Comparison of ENCODE assay signal across 10 mouse cellular contexts in genomic region chr13:63032958-63033357, GRCm38 (mm10).
DNase-seq lines count a peak whose midpoint lies in the region; ATAC-seq lines count a peak whose summit lies in the region.
"Had no signal": no experiment of that assay in that cellular context is flagged by ENCODE, and none has a peak within 500 bp of the region (broad histone marks: within the 10 kb centered on the region; RNA-seq: fewer than 3 reads in every experiment).

No protein-coding gene starts in this region.

- H3K36me3 ChIP-seq in embryonic facial prominence, embryonic 13.5 days, result no peaks in the 10 kb centered on the region
- no peaks in the 10 kb centered on the region for H3K36me3 ChIP-seq in embryonic facial prominence, embryonic 10.5 days (replicated peaks)
- H3K36me3 ChIP-seq in limb, embryonic 12.5 days, result no peaks in the 10 kb centered on the region
- no peaks in the 10 kb centered on the region for H3K36me3 ChIP-seq in limb, embryonic 10.5 days
- H3K36me3 ChIP-seq in embryonic facial prominence, embryonic 15.5 days, result no peaks in the 10 kb centered on the region
- no peaks in the 10 kb centered on the region for H3K36me3 ChIP-seq in limb, embryonic 13.5 days

- no peaks in the 10 kb centered on the region for H3K9me3 ChIP-seq in embryonic facial prominence, embryonic 13.5 days
- H3K9me3 ChIP-seq in embryonic facial prominence, embryonic 10.5 days, result no peaks in the 10 kb centered on the region
- H3K9me3 ChIP-seq in limb, embryonic 12.5 days, result no peaks in the 10 kb centered on the region
- no peaks in the 10 kb centered on the region for H3K9me3 ChIP-seq in limb, embryonic 10.5 days (replicated peaks)
- no peaks in the 10 kb centered on the region for H3K9me3 ChIP-seq in embryonic facial prominence, embryonic 15.5 days (replicated peaks)
- H3K9me3 ChIP-seq in limb, embryonic 13.5 days, result no peaks in the 10 kb centered on the region

- no peak for ATAC-seq in embryonic facial prominence, embryonic 13.5 days (ENCODE audit: insufficient number of reproducible peaks, insufficient read depth, low FRiP score, low TSS enrichment, low read depth)
- no peak for ATAC-seq in limb, embryonic 12.5 days (ENCODE audit: insufficient number of reproducible peaks, insufficient read depth, low FRiP score, low TSS enrichment, low read depth)
- ATAC-seq in embryonic facial prominence, embryonic 15.5 days (ENCODE audit: insufficient number of reproducible peaks, low FRiP score, low TSS enrichment, low read depth), result peak; percentile 54
- peak; percentile 20; the same call in 1 of the 2 replicates for ATAC-seq in limb, embryonic 13.5 days (ENCODE audit: low FRiP score, low read depth)

- no peaks in the 10 kb centered on the region for H3K27me3 ChIP-seq in embryonic facial prominence, embryonic 13.5 days
- no peaks in the 10 kb centered on the region for H3K27me3 ChIP-seq in embryonic facial prominence, embryonic 10.5 days (replicated peaks; ENCODE audit: low read depth, poor library complexity, severe bottlenecking)
- no peaks in the 10 kb centered on the region for H3K27me3 ChIP-seq in limb, embryonic 12.5 days
- no peaks in the 10 kb centered on the region for H3K27me3 ChIP-seq in limb, embryonic 10.5 days (ENCODE audit: low read depth, poor library complexity, severe bottlenecking)
- H3K27me3 ChIP-seq in embryonic facial prominence, embryonic 15.5 days, result no peaks in the 10 kb centered on the region
- H3K27me3 ChIP-seq in limb, embryonic 13.5 days, result no peaks in the 10 kb centered on the region

- peak overlapping the region; percentile 70 for H3K27ac ChIP-seq in embryonic facial prominence, embryonic 13.5 days
- H3K27ac ChIP-seq in embryonic facial prominence, embryonic 10.5 days (replicated peaks), result no peak overlapping the region
- H3K27ac ChIP-seq in limb, embryonic 12.5 days, result 0 out of 2 replicates have a peak overlapping the region, but pooled peaks have one; percentile 41
- H3K27ac ChIP-seq in limb, embryonic 10.5 days, result no peak overlapping the region
- peak overlapping the region; percentile 80 for H3K27ac ChIP-seq in embryonic facial prominence, embryonic 15.5 days (replicated peaks)
- H3K27ac ChIP-seq in limb, embryonic 13.5 days, result peak overlapping the region; percentile 66
- H3K27ac ChIP-seq: stomach, postnatal 0 days had no signal

- 73% methylated on average over 8 of the region's 8 CpGs for WGBS in embryonic facial prominence, embryonic 13.5 days
- 82% methylated on average over 8 of the region's 8 CpGs for WGBS in embryonic facial prominence, embryonic 10.5 days
- 79% methylated on average over 8 of the region's 8 CpGs for WGBS in limb, embryonic 12.5 days
- WGBS in limb, embryonic 10.5 days, result 85% methylated on average over 8 of the region's 8 CpGs
- 56% methylated on average over 8 of the region's 8 CpGs for WGBS in embryonic facial prominence, embryonic 15.5 days
- 71% methylated on average over 8 of the region's 8 CpGs for WGBS in limb, embryonic 13.5 days

- H3K4me1 ChIP-seq in embryonic facial prominence, embryonic 13.5 days, result peaks cover 12% of the 10 kb centered on the region; the same call in 1 of the 2 replicates
- H3K4me1 ChIP-seq in embryonic facial prominence, embryonic 10.5 days, result peaks cover 3% of the 10 kb centered on the region; the same call in 1 of the 2 replicates
- peaks cover 8% of the 10 kb centered on the region for H3K4me1 ChIP-seq in limb, embryonic 12.5 days (replicated peaks)
- H3K4me1 ChIP-seq in limb, embryonic 10.5 days, result no peaks in the 10 kb centered on the region
- peaks cover 21% of the 10 kb centered on the region for H3K4me1 ChIP-seq in embryonic facial prominence, embryonic 15.5 days
- peaks cover 25% of the 10 kb centered on the region for H3K4me1 ChIP-seq in limb, embryonic 13.5 days

- no peak overlapping the region for H3K4me3 ChIP-seq in embryonic facial prominence, embryonic 13.5 days
- no peak overlapping the region for H3K4me3 ChIP-seq in embryonic facial prominence, embryonic 10.5 days
- H3K4me3 ChIP-seq in limb, embryonic 12.5 days (replicated peaks), result no peak overlapping the region
- H3K4me3 ChIP-seq in limb, embryonic 10.5 days, result no peak overlapping the region
- no peak overlapping the region for H3K4me3 ChIP-seq in embryonic facial prominence, embryonic 15.5 days (replicated peaks)
- no peak overlapping the region for H3K4me3 ChIP-seq in limb, embryonic 13.5 days

- H3K4me2 ChIP-seq in embryonic facial prominence, embryonic 13.5 days, result no peak overlapping the region
- H3K4me2 ChIP-seq in limb, embryonic 12.5 days, result no peak overlapping the region
- H3K4me2 ChIP-seq in embryonic facial prominence, embryonic 15.5 days (replicated peaks), result no peak overlapping the region
- no peak overlapping the region for H3K4me2 ChIP-seq in limb, embryonic 13.5 days (replicated peaks)

- DNase-seq in embryonic facial prominence, embryonic 10.5 days (ENCODE audit: low spot score), result no peak
- no peak for DNase-seq in limb, embryonic 10.5 days (ENCODE audit: low spot score)
- DNase-seq in spleen, postnatal 10 days (ENCODE audit: low spot score in 2 of 2), result no peak
- no peak for DNase-seq in frontal cortex, postnatal 25 days (ENCODE audit: low spot score in 2 of 2)
- DNase-seq: kidney, adult 8-10 months had no signal

- no peak overlapping the region for H3K9ac ChIP-seq in embryonic facial prominence, embryonic 13.5 days
- H3K9ac ChIP-seq in limb, embryonic 12.5 days (replicated peaks), result no peak overlapping the region
- H3K9ac ChIP-seq in embryonic facial prominence, embryonic 15.5 days, result no peak overlapping the region
- H3K9ac ChIP-seq in limb, embryonic 13.5 days, result no peak overlapping the region

Comparison
In these comparisons a context has a peak if more than half of its experiments do, and no peak if none do; other contexts are left out.
1. ATAC-seq: peak in embryonic facial prominence, embryonic 15.5 days (single experiment) and limb, embryonic 13.5 days (single experiment); none in embryonic facial prominence, embryonic 13.5 days (single experiment) and limb, embryonic 12.5 days (single experiment).
2. H3K27ac ChIP-seq: peak in embryonic facial prominence, embryonic 13.5 days (single experiment), limb, embryonic 12.5 days (single experiment), embryonic facial prominence, embryonic 15.5 days (single experiment) and limb, embryonic 13.5 days (single experiment); none in embryonic facial prominence, embryonic 10.5 days (single experiment) and limb, embryonic 10.5 days (single experiment).